Mouse (Mus musculus) granulocyte monocyte progenitor cell, adult 5-6 weeks (primary cell): ENCODE measurements around the gene Lrtm1. TPM values are rescaled to one million over a fixed set of nuclear protein-coding genes. Genes with fewer than 3 reads are reported as not detected.

Experiments
- ATAC-seq: replicated peaks from 2 replicates; pipeline ENCODE4 v1.8.0; 2016; ENCODE audit warnings: mild to moderate bottlenecking, moderate TSS enrichment, inconsistent platforms; ENCODE audit not compliant: poor library complexity, severe bottlenecking
- total RNA-seq, 2 experiments: library from RNA; stranded (forward) in 1 of 2; stranded (reverse) in 1 of 2; fragments of 200-712, 200-1000 nt in 1 of 2; fragments of >200 nt in 1 of 2; fragmentation: Nextera tagmentation in 1 of 2; gene quantifications; 2 replicates each; pipeline ENCODE4 v1.2.3; 2014 to 2017

Gene Lrtm1
- total RNA-seq, 2 experiments from 2014 or later: not detected

DNA sequence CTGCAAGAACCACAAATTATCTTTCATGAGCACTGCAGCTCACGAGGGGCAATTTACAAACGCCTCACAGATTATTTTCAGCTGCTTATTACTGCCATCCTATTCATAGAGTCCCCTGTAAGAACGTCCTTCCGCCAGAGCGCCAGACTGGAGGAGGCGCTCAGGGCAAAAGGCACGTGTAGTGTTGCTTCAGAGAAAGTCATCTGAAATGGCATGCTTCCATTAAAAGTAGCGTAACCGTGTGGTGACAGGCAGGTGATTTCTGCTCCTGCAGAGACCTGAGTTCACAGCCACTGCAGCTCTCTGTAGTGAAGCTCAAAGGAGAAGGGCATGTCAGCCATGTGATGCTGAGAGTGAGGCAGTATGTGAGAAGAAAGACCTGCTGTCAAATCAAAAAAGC, 12.5 kb downstream of the Lrtm1 start:
- no peak for ATAC-seq

DNA sequence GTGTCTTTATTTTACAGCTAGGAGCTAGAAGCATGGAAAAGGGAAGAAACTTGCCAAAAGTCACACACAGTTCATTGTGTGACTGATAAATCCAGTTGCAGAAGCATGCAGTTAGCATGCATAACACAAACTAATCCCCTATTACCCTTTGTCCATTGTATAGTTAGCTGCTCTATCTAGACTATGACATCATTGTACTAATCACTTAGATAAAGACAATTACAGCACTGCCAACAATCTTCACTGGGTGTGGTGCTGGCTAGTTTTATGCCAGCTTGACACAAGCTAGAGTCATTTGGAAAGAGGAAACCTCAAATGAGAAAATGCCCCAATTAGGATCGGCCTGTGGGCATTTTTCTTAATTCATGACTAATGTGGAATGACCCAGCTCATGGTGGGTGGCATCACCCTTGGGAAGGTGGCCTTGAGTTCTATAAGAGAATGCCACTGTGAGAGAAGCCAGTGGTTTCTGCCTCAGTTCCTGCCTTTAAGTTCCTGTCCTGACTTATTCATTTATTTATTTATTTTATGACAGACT, 13.9 kb downstream of the Lrtm1 start:
- ATAC-seq: no peak

DNA sequence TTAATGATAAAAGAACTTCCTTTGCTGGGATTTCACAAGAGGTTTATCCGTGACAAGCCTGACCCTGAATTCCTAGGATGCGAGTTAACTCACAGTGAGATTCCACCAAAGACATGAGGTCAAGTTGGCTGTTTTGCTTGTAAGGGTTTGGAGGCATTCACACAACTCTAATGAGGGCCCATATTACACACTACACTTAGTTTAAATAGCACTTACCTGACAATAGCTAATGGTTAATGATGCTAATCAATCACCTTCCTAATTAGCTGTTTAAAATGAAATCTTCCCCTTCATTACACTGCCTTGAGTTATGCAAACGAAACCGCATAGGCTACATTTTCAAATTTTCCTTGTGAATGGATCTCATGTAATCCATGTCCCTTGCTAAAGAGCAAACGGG, 20.2 kb downstream of the Lrtm1 start:
- ATAC-seq: no peak

DNA sequence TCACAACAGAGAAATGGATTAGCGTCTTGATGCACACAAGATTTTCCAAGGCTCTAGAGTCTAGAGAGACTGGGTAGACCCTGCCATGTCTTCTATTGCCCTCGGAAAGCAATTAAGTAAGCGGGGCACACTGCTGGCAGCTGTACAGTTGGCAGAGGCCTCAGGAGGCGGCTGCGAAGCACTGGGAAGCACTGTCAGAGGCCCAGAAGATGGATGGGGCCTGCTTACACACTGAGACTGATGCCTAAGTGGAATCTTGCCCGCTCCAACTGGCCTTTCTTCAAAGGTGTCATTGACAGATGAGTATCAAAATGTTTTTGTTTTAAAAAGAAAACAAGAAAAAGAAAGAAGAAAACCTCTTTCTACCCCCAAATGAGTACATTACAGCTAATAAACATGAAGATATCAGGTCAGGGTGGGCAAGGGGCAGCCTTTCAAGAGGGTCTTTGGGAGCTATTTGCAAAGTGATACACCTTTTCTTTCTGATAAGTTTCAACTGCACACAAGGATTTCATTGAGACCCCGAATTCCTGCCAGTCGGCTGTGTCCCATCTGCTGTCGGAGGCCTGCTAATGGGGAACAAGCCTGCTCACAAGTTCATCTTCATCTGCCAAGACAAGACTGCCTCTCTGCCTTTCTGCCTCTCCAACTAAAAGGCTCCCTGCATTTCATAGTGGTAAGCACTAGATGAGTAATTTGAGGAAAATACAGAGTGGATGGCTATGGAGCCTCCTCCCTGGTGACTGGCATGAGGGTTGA, 22.8 kb downstream of the Lrtm1 start:
- ATAC-seq: no peak

DNA sequence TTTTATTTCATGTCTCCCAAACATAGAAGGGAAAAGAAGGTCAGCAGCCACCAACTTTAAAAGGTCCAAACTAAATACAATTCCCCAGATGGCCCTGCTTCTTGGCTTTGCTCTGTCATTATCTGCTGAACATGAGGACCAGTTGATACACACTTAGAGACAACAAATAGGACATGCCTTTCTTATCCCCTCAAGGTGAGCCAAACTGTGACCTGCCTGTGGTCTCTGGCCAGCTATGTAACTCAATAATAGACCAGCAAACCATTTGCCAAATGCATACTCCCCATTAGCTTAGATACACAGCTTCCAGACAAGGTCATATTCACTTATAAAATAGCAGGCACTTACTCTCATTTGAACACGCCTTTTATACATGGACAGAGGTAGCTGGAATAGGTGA, 23.5 kb downstream of the Lrtm1 start:
- no peak for ATAC-seq

DNA sequence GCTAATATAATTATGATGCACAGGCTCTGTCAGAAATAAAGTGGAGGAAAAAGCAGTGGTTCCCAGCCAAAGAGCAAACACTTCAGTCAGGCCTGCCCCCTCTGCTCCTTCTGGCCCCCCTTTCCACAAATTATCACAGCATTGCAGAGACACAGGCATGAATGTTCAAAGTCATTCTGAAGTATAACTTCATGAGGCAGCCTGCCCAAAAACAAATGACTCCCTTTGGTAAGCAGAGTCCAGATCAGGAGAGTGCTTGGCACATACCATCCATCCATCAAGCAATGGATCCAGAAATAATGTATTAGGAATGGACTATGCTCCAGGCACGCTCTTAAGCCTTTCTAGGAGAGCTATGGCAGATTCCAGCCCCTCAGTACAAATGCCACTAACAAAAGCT, 24.3 kb downstream of the Lrtm1 start:
- ATAC-seq: no peak

DNA sequence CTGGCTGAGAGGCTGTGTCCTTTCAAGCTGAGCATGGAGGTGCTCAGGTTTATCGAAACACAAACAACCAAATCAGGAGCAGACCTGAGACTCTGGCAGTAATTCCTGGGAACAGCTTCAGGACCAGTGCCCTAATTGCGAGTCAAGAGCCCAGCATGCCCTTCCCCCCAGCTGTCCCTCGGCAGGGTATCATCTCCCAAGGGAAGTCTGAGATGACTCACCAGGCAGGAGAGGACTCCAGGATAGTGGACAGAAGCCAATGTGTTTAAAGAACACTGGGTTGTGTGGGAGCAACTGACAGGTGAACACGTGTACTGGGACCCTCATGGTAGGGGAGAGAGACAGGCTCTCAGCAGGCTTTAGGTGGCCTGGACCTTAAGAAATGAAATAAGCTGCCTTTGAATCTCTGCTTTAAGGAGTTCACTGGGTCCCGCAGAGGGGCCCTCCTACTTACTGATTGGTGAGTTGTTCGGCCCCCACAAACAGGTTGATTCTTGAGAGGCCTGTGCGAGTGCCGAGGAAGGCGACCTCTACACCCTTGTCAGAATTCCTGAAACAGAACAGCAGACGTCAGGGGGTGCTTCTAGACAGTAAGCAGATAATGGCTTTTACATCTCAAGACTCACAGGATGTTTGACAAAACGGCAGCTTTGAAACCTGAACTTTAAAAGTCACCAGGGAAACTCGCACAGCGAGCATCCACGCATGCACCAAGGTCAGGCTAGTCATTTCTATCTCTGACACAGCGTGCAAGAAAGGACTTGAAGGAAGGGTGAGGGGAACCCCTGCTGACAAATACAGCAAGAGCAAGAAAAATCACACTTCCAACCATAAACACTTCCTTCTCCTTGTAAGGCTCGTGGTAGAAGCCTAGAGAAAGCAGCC, 34.2 kb downstream of the Lrtm1 start:
- ATAC-seq: no peak

DNA sequence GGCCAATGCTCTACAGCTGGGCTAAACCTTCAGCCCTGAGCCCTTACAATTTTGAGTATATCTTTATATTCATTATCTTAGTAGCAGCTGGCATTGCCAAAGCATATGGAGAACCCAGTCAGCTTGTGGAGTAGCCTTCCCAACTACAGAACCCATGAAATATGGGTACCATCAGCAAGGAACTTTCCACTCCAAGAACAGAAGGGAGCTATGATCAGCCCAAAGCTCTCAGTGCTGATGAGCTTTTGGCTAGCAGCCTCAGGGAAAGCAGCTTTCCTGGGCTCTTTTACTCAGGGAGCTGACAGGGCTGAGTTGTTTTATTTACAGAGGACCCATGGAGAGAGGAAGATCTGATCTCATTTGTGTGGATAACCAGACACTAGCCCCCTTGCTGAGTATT, 42.7 kb downstream of the Lrtm1 start:
- ATAC-seq: no peak

DNA sequence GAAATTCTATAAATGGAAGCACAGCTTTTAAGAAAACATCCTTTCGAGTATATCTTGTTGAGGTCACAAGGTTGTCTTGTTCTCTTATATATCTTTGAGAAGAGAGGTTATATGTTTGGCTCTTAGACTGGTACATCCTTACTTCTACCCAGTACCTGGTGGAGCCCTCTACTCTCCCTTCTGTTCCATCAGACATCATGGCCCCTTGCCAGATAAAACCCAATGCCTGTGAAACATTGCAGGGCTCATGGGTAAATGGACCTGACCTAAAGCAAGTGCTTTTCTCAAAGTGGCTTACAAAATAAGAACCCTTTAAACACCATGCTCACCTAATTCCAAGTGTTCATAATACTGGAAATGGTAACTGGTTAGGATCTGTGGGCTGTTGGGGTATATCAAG, 43.5 kb downstream of the Lrtm1 start:
- no peak for ATAC-seq

DNA sequence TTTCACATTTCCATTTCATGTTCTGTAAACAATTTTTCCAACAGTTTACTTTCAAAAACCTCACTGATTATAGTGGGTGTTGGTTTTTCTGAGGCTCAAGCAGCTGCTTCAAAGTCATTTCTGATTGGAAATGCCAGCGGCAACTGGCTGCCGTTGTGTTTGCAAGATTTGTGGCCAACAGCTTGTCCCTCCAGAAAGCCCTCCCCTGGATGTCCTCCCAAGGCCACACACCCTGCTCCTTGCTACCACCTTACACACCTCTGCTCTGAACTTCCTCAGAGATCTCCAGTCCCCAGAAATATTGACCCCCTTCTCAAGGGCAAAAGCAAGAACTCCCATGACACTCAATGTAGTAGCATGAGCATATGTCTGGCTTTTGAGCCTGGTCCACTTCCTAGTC, 44.7 kb downstream of the Lrtm1 start:
- ATAC-seq: no peak

DNA sequence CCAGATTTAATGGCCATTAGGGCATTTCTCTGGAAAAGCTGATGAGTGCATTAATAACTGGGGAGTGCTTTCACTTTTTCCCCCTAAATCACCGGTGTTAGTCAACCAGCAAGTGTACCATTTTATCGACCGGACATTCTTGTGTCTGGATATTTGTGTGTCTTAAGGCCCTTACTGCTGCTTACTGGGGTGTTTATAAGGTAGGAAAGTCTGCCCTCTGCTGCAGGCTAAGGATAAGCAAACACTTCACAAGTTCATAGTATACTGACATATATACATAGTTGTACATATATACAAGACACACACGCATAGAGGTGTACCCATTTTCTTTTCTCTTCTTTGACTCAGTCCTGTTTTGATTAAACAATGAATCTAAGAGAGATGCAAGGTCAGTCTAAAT, 55.7 kb downstream of the Lrtm1 start:
- no peak for ATAC-seq

DNA sequence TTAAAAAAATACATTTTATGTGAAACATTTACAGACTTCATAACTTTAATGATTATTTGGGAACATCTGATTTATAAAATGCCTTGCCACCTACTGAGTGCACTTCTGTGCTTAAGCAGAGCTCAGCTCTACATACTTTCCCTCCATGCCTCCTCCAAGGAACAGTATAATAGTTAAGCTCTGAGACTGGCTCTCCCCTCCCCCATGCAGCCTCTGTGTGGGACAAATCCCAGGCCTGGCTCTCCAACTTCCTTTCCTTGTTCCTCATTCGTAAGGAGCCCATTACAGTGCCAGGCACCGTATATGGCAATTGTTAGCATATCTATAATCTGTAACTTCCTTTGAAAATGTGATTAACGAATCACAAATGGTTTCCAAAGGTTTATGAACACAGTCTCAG, 59.4 kb downstream of the Lrtm1 start:
- ATAC-seq: no peak

DNA sequence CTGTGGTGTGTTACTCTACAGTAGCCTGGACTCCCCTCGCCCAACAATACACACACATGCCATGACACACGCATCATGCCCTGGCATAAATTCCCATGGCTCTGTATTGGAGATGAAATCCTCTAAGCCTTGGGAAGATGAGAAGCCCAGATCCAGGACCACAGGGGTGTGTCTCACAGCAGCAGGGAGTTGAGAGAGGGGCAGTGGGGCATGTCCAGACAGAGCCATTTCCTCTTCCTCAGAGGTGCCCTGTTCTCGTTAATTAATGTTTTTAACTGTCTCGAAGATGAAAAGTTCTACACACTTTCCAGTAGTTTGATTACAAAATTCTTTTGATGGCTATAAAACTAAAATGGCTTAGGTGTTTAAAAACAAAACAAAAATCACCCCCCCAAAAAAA, 62.2 kb downstream of the Lrtm1 start:
- no peak for ATAC-seq

DNA sequence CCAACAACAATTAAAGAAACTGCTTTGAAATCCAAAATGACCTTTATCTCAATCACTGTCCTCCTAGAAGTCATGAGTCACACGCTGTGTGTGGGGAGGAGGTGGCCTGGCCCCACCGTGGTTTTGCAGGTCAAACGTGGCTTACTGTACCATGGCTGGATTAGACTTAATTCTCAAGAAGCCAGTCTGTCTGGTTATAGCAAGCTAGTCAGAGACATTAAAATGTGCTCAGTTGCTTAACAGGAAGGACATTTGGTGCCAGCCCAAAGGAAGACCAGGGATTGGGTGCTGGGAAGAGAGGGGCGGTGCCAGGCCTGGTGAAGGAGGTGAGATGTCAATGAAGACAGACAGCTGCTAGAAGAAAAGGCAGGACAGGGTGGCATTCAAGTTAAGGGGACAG, 62.6 kb downstream of the Lrtm1 start:
- ATAC-seq: no peak

DNA sequence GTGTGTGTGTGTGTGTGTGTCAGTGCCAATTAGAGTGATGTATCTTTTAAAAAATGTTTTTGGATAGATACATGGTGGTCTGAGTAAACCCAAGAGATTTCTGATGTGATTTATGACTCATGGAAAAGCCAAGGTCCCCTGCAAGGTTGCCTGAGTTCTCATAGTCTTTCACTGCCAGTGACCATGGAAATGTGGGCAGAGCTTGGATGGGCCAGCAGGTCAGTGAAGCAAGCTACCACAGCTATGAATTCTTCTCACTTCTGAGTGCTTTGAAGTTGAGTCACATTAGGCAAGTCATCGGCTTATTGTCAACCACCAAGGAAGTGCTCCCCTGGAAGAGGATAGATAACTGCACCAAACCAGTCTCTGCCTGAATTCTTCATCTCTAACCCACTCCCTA, 64.2 kb downstream of the Lrtm1 start:
- ATAC-seq: no peak
